Mouse (Mus musculus): Measurements from ENCODE around the gene Klkb1. TPM values are rescaled to one million over a fixed set of nuclear protein-coding genes. Genes with fewer than 3 reads are reported as not detected.

Klkb1 gene
- polyA plus RNA-seq, 1 experiment from 2014 or later = not detected

DNA sequence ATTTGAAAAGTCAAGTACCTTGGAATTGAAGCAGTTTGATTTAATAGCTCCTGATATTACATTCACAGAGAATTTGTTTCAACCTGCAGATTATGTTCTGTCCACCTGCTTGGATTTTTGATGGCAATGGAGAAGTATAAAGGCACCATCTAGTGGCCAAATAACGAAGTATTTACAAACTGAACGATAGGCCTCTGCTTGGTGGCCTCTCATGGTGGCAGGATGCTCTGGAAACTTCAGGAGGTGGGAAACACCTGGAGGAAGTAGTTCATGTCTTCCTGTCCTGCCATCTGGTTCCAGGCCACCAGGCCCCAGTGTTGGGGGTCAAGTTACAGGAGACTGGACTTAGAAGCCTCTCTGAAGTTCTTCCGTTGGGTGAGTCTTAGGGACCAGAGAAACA is 56.4 kb downstream of the Klkb1 start:
- Histone ChIP-seq H3K9ac (ENCODE audit: low read depth, low read length) (no peak overlapping the region), H3K9me3 (replicated peaks; ENCODE audit: control insufficient read depth, low read length) (no peaks in the 10 kb centered on the region), H3K4me2 (no peak overlapping the region), H3K27me3 (ENCODE audit: control insufficient read depth, insufficient read depth, low read length) (no peaks in the 10 kb centered on the region), H3K27ac (ENCODE audit: low read depth, low read length) (no peak overlapping the region), H3K4me3 (ENCODE audit: low read depth, low read length) (no peak overlapping the region), H3K4me1 (ENCODE audit: control insufficient read depth, insufficient read depth, low read length) (no peaks in the 10 kb centered on the region), H3K36me3 (ENCODE audit: control insufficient read depth, insufficient read depth, low read length) (no peaks in the 10 kb centered on the region)
- ATAC-seq (replicated peaks; ENCODE audit: insufficient number of reproducible peaks, low FRiP score, low TSS enrichment) = no peak
- 22% methylated on average over 3 of the region's 3 CpGs for WGBS (ENCODE audit: insufficient replicate concordance)

GRCm38 (mm10) chr8:45236164-45236912 is 58.3 kb downstream of the Klkb1 start:
- no peak overlapping the region for H3K4me3 ChIP-seq (ENCODE audit: low read depth, low read length)
- ATAC-seq (replicated peaks; ENCODE audit: insufficient number of reproducible peaks, low FRiP score, low TSS enrichment) = no peak; the same call in 1 of the 2 replicates
- no peak overlapping the region for H3K9ac ChIP-seq (ENCODE audit: low read depth, low read length)
- no peaks in the 10 kb centered on the region for H3K9me3 ChIP-seq (replicated peaks; ENCODE audit: control insufficient read depth, low read length)
- no peak overlapping the region for H3K27ac ChIP-seq (ENCODE audit: low read depth, low read length)
- H3K36me3 ChIP-seq (ENCODE audit: control insufficient read depth, insufficient read depth, low read length) = no peaks in the 10 kb centered on the region
- no peaks in the 10 kb centered on the region for H3K27me3 ChIP-seq (ENCODE audit: control insufficient read depth, insufficient read depth, low read length)
- H3K4me1 ChIP-seq (ENCODE audit: control insufficient read depth, insufficient read depth, low read length) = no peaks in the 10 kb centered on the region
- H3K4me2 ChIP-seq = peak overlapping the region; percentile 41
- 23% methylated on average over 14 of the region's 14 CpGs for WGBS (ENCODE audit: insufficient replicate concordance)

DNA sequence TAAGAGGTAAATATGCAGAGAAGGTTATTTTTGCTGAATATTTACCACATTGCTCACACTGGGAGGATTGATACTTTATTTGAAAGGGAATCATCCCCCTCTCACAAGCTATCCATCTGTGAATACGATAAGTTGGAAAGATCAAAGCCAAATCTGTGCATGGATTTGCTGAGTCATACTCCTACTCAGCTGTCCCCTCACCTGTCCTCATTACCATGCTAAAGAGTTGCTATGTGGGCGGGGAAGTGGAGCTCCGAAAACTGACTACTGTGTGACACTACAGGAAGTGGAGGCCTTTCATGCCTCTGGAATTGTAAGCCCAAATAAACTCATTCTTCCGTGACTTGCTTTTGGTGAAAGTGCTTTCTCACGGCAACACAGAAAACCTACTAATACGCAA is 59.4 kb downstream of the Klkb1 start:
- Histone ChIP-seq H3K4me1 (ENCODE audit: control insufficient read depth, insufficient read depth, low read length) (no peaks in the 10 kb centered on the region), H3K27ac (ENCODE audit: low read depth, low read length) (no peak overlapping the region), H3K4me2 (no peak overlapping the region), H3K4me3 (ENCODE audit: low read depth, low read length) (no peak overlapping the region), H3K27me3 (ENCODE audit: control insufficient read depth, insufficient read depth, low read length) (no peaks in the 10 kb centered on the region), H3K9ac (ENCODE audit: low read depth, low read length) (no peak overlapping the region), H3K9me3 (replicated peaks; ENCODE audit: control insufficient read depth, low read length) (no peaks in the 10 kb centered on the region), H3K36me3 (ENCODE audit: control insufficient read depth, insufficient read depth, low read length) (no peaks in the 10 kb centered on the region)
- ATAC-seq (replicated peaks; ENCODE audit: insufficient number of reproducible peaks, low FRiP score, low TSS enrichment) = no peak
- WGBS (ENCODE audit: insufficient replicate concordance) = 86% methylated on average over 6 of the region's 6 CpGs

GRCm38 (mm10) chr8:45233256-45233655 is 61.4 kb downstream of the Klkb1 start:
- Histone ChIP-seq H3K9me3 (replicated peaks; ENCODE audit: control insufficient read depth, low read length) (no peaks in the 10 kb centered on the region), H3K36me3 (ENCODE audit: control insufficient read depth, insufficient read depth, low read length) (no peaks in the 10 kb centered on the region), H3K4me1 (ENCODE audit: control insufficient read depth, insufficient read depth, low read length) (no peaks in the 10 kb centered on the region), H3K27ac (ENCODE audit: low read depth, low read length) (no peak overlapping the region), H3K9ac (ENCODE audit: low read depth, low read length) (no peak overlapping the region), H3K4me2 (no peak overlapping the region), H3K27me3 (ENCODE audit: control insufficient read depth, insufficient read depth, low read length) (no peaks in the 10 kb centered on the region), H3K4me3 (ENCODE audit: low read depth, low read length) (no peak overlapping the region)
- ATAC-seq (replicated peaks; ENCODE audit: insufficient number of reproducible peaks, low FRiP score, low TSS enrichment) = no peak
- WGBS (ENCODE audit: insufficient replicate concordance) = 67% methylated on average over 3 of the region's 3 CpGs

Other genes with a start within 250 kb of the Klkb1 start
- 0.14 TPM in 1 of 2 replicates, not detected in the other for gene Mtnr1a, start 225.7 kb downstream of the Klkb1 start, polyA plus RNA-seq (2014; fragmentation: Nextera tagmentation; extraction: Ambion mirVana)
- gene F11, start 32.8 kb downstream of the Klkb1 start, polyA plus RNA-seq (2014; fragmentation: Nextera tagmentation; extraction: Ambion mirVana) = not detected in 2 replicates
- gene Gm45753, start 13.6 kb upstream of the Klkb1 start, polyA plus RNA-seq (2014; fragmentation: Nextera tagmentation; extraction: Ambion mirVana) = not detected in 2 replicates
- 0.44 and 0.51 TPM in 2 replicates for gene Cyp4v3, start 38.4 kb upstream of the Klkb1 start, polyA plus RNA-seq (2014; fragmentation: Nextera tagmentation; extraction: Ambion mirVana)
- 5.0 and 6.3 TPM in 2 replicates for gene Fam149a, start 87.4 kb upstream of the Klkb1 start, polyA plus RNA-seq (2014; fragmentation: Nextera tagmentation; extraction: Ambion mirVana)
- 1.8 and 1.9 TPM in 2 replicates for gene Tlr3, start 116.2 kb upstream of the Klkb1 start, polyA plus RNA-seq (2014; fragmentation: Nextera tagmentation; extraction: Ambion mirVana)
- gene Sorbs2, start 212.9 kb upstream of the Klkb1 start, polyA plus RNA-seq (2014; fragmentation: Nextera tagmentation; extraction: Ambion mirVana) = 325 and 363 TPM in 2 replicates